Mouse (Mus musculus): ENCODE data around the gene Ptms.
A peak's percentile ranks its signal among the peaks of the same experiment; 100 is the strongest.

Ptms gene

DNA sequence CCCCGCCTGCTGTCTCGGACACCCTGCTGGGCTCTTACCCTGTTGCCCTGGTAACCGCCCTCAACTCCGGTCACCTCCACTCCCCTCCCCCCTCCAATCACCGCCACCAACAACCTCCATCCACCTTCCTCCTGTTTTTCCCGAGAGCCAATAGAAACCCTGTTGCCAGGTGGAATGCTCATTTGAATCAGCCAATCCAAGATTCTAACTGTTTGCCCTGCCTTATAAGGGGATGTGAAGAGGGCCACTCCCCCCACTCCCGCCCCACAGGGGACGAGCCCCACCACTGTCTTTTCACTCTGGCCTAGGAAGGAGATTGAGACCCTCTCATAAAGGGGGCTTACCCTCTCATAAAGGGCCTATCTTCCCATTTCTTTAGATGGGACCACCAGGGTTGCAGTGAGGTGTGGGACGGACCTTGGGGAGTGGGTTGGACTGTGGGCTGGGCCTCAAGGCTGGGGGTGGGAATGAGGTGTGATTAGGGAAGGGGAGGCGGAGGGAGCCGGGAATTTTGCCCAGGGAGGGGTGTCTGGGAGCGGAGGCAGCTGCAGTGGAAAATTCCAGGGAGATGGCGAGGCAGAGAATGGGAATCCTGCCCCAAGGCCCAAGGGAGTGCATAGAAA is at the start of gene Ptms:
Ptms (minus strand) TSS at position 409 of the 623 bp plus-strand sequence.
- peak; percentile 92 for DNase-seq (ENCODE audit: low spot score in 2 of 2)

DNA sequence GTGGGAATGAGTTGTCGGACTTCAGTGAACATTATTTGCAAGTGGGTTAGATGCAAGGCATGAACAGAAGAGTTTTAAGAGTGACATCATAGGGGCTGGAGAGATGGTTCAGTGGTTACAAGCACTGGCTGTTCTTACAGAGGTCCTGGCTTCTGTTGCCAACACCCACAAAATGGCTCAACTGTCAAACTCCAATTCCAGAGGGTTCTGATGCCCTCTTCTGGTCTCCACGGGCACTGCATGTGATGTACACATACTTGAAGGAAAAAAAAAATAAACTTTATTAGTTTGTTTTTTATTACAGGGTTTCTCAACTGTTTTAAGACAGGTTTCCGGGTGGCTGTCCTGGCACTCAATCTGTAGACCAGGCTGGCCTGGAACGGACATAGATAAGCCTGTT is 47.9 kb upstream of the Ptms start:
- DNase-seq (ENCODE audit: low spot score in 2 of 2), result peak; percentile 47 to 58

DNA sequence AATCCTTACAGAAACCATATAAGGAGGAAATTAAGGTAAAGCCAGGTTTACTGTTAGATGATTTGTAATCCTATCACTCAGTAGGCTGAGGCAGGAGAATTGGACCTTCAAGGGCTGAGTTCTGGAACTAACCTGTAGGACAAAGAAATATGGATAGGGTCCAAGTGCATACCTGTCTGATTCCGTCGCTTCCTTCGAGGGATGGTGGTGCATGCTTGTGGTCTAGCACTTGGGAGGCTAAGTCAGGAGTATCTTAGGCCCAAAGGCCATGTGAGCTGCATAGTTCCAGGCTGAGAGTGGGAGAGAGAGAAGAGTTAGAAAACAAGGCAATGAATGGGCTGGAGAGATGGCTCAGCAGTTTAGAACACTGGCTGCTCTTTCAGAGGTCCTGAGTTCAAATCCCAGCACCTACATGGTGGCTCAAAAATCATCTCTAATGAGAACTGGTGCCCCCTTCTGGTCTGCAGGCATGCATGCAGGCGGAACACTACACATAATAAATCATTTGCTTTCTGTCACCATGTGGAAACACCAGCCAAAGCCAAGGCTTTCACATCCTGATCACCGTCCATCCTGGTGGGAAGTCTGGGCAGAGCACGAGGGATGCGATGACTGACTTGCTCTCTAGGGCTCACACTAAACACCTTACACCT is 46.7 kb upstream of the Ptms start:
- DNase-seq (ENCODE audit: low spot score in 2 of 2), result no peak

DNA sequence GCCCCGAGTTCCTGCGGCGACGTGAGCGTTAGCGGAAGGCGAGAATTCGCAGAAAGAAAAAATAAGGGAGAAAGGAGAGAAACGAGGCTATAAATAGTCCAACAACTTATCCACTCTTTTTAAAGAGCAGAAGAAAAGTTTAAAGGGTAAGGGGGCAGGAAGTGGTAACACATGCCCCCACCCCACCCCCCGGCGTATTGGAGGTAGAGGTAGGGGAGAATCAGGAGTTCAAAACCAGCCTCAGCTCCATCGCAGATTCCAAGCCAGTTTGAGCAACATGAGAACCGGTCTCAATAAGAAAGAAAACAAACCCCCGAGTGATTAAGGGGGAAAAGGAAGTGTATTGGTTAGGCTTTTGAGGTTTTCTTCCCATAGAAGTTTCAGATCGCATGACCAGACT is 45.8 kb upstream of the Ptms start:
- DNase-seq (ENCODE audit: low spot score in 2 of 2), result no peak

DNA sequence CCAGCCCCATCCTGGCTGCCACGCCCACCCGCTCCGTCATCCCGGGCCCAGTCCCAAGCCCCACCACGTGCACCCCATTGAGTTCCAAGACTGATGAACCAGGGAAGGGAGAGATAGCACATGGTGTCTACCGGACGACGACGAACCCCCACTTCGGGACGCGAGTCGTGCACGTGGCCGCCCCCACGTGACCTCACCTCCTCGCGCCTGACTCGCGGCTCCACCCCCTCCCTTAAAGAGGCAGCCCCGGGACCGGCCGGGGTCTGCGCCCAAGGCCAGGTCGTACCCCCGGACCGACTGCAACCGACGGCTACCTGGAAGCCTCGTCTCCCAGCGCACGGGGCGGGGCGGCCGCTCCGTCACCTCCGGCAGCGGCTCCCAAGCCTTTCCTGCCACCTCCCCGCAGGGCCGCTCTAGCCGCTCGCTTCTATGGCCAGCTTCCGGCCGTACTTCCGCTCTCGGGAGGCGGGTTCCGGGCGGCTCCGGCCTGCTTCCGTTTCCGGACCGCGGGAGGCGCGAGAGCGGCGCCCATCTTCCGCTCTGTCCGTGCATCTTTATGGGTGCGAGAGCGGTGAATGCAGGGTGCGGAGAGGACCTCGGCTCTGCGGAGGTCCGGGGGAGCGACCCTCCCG is 45.3 kb upstream of the Ptms start, which contains the start of gene Cops7a:
Cops7a (minus strand) TSS at position 451 of the 632 bp plus-strand sequence.
- peak; percentile 95 to 96 for DNase-seq (ENCODE audit: low spot score in 2 of 2)

DNA sequence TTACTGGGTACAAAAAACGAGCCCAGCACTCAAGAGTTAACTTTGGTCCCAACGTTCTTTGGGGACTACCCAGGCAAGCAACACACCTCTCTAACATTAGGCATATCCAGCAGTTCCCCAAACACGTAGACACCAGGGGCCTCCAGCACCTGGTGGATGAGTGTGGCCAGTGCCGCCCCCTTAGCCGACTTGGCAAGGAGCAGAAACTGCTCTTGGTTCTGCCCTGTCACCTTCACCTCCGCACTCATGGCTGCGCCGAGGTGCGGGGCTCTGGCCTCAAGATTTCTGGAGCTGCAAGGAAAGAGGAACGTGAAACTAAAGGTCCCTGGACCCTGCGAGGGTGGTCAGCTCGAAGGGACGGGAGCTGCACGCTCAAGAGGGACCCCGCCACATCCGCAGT is 44.7 kb upstream of the Ptms start:
- no peak for DNase-seq (ENCODE audit: low spot score in 2 of 2)

DNA sequence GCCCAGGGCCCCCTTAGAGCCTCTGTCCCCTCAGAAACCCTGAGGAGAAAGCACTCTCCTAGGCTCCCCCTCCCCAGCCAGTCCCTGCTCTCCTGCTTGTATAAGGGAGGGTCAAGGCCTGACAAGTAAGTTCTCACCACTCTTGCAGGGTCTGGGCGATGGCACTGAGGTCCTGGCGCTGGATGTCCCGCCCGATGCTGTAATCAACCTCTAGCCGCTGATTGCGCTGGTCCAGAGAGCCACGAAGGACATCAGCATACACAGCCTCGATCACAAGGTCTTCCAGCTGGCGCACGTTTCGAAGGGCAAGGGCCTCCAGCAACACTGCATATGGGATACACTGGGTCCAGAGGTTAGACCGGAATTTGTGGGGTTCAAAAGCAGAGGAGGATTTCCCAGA is 41.1 kb upstream of the Ptms start:
- DNase-seq (ENCODE audit: low spot score in 2 of 2), result no peak

DNA sequence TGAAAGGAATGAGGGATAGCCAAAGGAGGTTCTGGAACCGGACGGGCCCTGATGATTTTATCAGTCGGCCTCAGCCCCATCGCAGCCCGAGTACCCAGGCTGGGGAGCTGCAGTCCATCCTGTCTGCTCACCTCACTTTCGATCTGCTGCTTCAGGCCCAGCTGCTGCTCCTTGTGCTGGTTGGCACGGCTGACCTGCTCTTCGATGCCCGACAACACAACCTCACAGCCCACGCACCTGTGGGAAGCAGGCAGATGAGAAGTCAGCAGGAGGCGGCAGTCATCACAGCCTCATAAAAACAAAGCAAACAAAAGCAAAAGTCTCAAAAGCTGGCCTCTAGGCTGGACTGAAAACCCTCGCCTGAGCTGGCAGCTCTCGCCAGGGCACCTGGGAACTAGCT is 40.1 kb upstream of the Ptms start:
- DNase-seq (ENCODE audit: low spot score in 2 of 2), result no peak

DNA sequence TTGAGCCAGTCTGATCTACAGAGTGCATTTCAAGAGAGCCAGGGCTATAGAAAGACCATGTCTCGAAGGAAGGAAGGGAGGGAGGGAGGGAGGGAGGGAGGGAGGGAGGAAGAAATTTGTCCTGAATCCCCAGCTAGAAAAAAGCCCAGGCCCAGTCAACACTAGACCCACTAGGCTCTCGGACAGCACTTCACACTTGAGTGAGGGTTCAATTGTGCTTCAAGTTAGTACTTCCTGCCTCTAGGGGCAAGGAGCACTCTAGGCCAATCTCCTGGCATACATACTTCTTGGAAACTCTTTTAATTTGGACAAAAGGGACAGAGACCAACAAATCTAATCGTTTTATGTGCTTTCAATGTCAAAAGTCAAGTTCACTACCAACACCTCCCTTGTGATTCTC is 38.2 kb upstream of the Ptms start:
- DNase-seq (ENCODE audit: low spot score in 2 of 2), result no peak

DNA sequence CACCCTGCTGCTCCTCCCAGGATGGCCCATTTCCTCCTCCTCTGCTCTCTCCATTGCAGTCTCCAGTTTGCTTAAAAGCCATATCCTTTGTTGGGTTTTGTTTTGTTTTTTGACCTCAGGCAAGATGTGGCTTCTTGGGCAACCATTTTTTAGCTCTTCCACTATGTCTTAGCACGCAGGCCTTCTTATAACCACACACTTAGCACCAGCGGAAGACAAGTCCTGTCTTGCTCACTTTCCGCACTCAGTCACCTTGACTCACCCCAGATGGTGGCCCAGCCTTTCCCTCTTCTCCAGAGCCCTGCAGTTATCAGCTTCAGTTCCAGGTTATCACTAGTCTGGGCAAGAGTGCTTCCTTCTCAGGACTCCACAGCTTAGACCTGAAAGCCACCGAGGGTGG is 35.3 kb upstream of the Ptms start:
- no peak for DNase-seq (ENCODE audit: low spot score in 2 of 2)

DNA sequence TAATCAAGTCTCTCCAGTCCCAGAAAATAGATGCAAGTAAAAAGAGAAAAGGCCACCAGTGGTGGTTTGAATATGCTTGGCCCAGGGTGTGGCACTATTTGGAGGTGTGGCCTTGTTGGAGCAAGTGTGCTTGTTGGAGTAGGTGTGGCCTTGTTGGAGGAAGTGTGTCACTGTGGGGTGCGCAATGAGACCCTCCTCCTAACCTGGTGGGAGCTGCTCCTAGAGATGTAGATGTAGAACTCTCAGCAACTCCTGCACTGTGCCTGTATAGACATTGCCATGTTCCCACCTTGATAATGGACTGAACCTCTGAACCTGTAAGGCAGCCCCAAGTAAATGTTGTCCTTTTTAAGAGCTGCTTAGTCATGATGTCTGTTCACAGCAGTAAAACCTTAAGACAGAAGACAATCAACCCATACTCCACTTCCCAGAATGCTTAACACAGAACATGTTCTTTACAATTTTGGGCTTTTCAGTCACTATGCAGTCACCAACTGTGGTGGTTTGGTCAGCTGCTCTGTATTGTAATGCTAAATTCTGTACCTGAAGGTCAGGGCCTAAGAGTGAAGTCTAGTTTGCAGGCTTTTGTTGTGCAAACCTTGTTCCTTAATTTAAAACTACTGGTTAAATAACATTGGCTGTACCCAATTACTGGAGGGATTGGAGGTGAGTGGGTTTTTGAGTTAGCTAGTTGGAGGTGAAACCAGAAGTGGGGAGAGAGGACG is 34.2 kb upstream of the Ptms start:
- no peak for DNase-seq (ENCODE audit: low spot score in 2 of 2)

DNA sequence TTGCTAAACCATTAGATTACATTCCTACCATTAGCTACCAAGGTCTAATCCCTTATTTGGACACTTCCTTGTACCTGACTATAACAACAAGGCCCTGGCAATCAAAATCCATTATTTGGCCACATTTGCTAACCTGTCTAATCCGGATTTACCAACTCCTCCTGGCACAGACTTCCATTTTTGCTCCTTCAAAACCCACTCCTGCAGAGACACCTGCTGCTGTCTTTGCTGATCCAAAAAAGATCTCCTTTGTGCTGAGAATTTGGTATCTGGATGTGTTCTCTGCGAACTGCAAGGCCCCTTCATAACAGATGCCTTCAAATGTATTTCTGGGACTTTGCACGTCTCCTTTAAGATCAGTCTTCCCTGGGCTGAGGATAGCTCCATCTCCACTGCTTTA is 23.6 kb upstream of the Ptms start:
- no peak for DNase-seq (ENCODE audit: low spot score in 2 of 2)

DNA sequence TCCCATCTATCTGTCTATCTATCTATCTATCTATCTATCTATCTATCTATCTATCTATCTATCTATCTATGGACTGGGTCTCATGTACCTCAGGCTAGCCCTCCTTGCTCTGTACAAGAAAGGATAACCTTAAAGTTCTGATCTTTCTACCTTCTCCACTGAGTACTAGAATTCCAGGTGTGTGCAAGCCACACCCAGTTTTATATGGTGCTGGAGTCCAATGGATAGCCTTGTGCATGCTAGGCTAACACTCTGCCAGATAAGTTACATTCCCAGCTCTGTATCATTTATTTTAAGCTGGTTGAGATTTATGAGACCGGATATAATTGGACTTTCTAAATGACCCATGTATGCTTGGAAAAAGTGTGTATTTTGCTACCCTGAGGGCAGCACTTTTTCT is 21.8 kb upstream of the Ptms start:
- DNase-seq (ENCODE audit: low spot score in 2 of 2), result no peak

DNA sequence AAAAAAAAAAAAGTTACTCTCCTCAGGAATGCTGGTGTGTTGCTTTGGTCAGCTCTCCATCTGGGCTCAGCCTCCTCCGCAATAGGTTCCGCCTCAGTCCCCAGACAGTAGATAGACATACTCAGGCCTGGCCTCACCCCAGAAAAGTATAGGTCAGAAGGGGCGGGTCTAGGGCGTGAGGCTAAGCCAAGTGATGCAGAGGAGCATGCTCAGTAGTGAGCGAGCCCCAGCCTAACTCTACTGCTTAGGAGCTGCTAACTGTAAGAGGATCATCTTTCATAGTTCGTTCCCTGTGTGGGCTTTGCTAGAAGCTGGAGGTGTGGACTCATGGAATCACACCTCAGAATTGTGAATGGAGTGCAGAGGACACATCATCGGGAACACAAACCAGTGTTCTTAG is 18.7 kb upstream of the Ptms start:
- DNase-seq (ENCODE audit: low spot score in 2 of 2), result no peak

DNA sequence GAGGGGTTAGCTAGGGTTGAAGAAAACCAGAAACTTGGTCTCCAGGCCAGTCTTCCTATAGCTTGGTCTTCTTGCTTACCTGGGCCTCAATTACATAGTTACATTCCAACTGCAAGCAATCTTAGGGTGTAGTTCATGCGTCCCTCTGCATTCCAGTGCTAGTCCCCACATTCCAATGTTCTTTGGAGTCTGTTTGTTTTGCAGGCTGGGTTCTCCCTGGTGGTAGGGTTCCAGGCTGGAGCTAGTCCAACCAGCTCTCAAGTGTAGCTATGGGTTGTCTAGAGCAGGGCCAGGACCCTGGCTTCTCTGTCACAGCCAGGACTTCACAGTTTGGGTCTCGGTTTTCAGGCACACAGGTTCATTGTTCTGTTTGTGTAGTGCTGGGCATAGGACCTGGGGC is 17.6 kb upstream of the Ptms start:
- DNase-seq (ENCODE audit: low spot score in 2 of 2), result no peak

DNA sequence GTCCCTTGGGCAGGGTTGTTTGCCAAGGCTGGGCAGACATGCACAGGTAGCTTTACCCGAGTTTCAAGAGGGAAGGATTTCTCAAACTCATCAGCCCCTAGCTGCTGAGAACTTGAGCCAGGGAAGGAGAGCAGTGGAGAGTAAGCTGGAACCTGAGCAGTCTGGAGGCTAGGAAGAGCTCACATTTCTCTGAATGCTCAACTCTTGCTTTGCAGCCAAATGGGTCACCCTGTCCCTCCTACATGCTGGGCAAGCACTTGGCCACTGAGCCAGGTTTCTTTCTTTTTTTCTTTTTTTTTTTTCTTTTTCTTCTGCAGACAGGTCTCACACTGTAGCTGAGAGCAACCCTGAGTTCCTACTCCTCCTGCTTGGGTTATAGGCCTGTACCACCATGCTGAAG is 16.8 kb upstream of the Ptms start:
- DNase-seq (ENCODE audit: low spot score in 2 of 2), result peak in 1 of 2 experiments; percentile 4

DNA sequence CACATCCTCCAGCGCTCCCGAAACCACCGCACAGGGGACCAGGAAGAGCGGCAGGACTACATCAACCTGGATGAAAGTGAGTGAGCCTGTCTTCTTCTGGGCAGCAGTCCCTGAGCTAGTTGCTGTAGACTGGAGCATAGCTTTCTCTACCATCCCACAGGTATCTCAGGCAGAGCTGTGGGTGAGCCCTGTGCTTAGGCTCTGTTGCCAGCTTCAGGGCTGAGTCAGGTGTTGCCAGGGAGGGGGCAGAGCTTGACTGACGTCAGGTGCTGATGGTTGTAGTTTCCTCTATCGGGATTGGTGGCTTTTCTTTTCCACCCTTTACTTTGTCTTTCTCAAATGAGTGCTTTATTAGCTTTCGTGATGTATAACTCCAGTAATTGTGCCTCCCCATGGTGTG is 14.8 kb upstream of the Ptms start:
- DNase-seq (ENCODE audit: low spot score in 2 of 2), result peak; percentile 42 to 53

DNA sequence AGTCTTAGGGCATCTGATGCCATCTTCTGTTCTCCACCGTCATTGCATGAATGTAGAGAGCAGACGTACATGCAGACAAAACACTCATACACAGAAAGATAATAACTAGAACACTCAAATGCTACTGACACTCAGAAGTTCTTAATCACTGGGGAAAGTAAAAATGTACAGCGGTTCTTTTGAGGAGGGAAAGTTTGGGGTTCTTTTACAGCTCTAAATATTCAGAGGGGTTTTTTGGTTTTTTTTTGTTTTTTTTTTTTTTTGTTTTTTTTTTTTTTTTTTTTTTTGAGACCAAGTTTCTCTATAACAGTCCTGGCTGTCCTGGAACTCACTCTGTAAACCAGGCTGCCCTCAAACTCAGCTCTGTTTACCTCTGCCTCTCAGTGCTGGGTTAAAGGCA is 13.2 kb upstream of the Ptms start:
- no peak for DNase-seq (ENCODE audit: low spot score in 2 of 2)

DNA sequence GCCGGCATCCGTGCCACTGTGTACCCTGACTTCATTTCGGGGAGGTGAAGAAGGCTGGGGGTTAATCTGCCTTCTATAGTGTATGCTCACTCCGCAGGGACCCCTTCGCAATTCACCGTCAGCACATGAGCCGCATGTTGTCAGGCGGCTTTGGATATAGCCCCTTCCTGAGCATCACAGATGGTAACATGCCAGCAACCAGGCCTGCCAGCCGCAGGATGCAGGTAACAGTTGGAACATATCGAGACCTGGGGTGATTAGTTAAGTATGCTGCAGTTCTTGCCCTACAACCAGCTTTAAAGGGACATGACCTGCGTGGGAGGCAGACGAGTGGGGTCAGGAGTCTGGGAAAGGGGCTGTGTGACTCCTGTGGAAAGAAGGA is 12.4 kb upstream of the Ptms start:
- DNase-seq (ENCODE audit: low spot score in 2 of 2), result no peak

DNA sequence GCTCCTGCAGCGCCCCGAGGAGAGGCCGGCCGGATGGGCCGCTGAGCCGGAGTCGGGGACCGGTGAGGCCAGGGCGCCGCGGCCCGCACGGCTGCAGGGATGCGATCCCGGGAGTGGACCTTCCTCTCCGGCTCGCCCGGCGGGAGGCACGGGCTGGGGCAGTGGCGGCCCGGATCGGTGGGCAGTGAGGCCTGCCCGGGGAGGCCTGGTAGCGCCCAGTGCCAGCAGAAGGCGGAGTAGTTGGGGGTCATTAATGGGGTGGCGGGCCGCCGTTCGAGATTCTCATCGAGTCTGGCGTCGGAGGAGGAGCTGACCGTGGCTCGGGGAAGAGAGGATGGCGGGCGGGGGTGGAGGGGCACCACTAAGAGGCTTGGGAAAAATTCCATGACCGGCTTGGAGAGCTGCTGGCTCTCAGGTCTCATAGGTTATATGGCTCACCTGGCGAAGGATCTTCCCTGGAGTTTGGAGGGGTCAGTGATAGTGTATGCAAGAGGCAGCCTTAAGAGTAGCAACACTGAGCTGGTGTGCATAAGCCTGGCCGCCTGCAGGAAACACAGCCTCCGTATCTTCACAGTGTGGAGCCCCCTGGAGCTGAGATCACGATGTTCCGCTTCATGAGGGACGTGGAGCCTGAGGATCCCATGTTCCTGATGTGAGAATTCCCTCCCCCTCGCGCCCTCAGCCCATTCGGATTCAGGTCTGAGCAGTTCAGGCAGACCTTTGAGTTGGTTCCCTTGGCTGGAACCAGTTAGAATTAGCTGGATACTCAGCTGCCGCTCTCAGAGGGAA is 11.8 kb upstream of the Ptms start:
- DNase-seq (ENCODE audit: low spot score in 2 of 2), result peak; percentile 56 to 62

DNA sequence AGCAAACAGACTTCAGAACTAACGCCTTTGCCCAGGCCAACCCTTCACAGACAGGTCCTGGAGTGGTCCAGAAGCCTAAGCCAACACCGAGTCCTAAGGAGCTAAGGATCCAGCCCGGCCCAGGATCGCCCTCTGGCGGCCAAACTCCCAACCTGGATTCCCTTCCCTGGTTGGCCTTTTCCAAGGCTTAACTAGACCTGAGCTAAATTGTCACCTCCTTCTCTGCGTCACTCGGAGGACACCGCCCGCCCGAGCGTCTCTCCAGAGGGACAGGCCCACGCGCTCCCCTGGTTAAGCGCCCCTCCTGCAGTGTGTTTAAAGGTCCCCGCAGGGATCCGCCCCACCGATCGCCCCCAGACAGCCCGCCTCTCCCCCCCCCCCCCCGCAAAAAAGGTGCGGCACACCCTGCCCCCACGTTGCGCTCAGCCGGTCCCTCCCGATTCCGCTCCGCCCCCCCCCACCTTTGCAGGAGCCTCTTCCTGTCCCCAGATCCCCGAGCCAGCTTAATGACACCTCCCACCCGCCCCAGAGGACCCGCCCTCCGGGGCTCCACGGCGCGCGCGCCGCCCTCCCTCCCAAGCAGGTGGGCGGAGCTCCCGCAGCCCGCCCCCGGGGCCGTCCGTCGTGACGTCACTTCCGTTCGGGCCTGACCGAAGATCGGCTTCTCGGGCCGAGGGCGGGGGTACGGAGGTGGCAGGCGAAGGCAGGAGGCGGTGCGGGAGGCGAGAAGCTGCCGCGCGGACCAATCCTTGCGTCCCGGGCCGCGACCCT is 11.0 kb upstream of the Ptms start, which contains the start of gene Mlf2:
Mlf2 (plus strand) TSS at position 633 of the 771 bp plus-strand sequence.
- peak; percentile 99 for DNase-seq (ENCODE audit: low spot score in 2 of 2)
